Mouse (Mus musculus) liver, embryonic 16.5 days (tissue): ENCODE measurements around the gene Trdmt1. TPM values are rescaled to one million over a fixed set of nuclear protein-coding genes. Genes with fewer than 3 reads are reported as not detected.

Experiments used
- ATAC-seq: fragments of 200-750 bp; cut with Nextera tagmentation; 2 replicates; pipeline ENCODE4 v1.8.0; 2017; ENCODE audit warnings: low read depth, mild to moderate bottlenecking, moderate number of reproducible peaks, moderate library complexity
- H3K27ac ChIP-seq: fragments of 300-500 bp; sonication (generic); 2 replicates; pipeline ENCODE4 v1.5.1; 2014; ENCODE audit warnings: mild to moderate bottlenecking, low read length
- H3K27me3 ChIP-seq: fragments of 300-500 bp; sonication (generic); 2 replicates; pipeline ENCODE4 v1.6.1; 2014; ENCODE audit warnings: low read depth, low read length, mixed read lengths; ENCODE audit not compliant: control insufficient read depth, insufficient read depth
- H3K36me3 ChIP-seq: fragments of 300-500 bp; sonication (generic); 2 replicates; pipeline ENCODE4 v1.6.1; 2014; ENCODE audit warnings: mild to moderate bottlenecking; ENCODE audit not compliant: control insufficient read depth, insufficient read depth
- H3K4me1 ChIP-seq: fragments of 300-500 bp; sonication (generic); 2 replicates; pipeline ENCODE4 v1.6.1; 2014; ENCODE audit warnings: low read depth, low read length, mixed read lengths; ENCODE audit not compliant: control insufficient read depth
- H3K4me2 ChIP-seq: fragments of 300-500 bp; sonication (generic); 2 replicates; pipeline ENCODE4 v1.6.1; 2014; ENCODE audit warnings: low read depth, low read length, mixed read lengths
- H3K4me3 ChIP-seq: fragments of 300-500 bp; sonication (generic); 2 replicates; pipeline ENCODE4 v1.5.1; 2014; ENCODE audit warnings: low read depth, mild to moderate bottlenecking, low read length
- H3K9ac ChIP-seq: fragments of 300-500 bp; sonication (generic); 2 replicates; pipeline ENCODE4 v1.6.1; 2014; ENCODE audit warnings: low read depth, low read length
- H3K9me3 ChIP-seq: fragments of 300-500 bp; sonication (generic); replicated peaks from 2 replicates; pipeline ENCODE4 v1.6.1; 2016; ENCODE audit warnings: low read length; ENCODE audit not compliant: control insufficient read depth
- WGBS: fragments of 180-500 bp; shearing (Covaris S2); extraction: QIAGEN DNeasy Blood & Tissue Kit; methylation state at CpG from one replicate; pipeline ENCODE4 v1.1.7; 2014; ENCODE audit not compliant: insufficient replicate concordance; 5-methylcytosine and 5-hydroxymethylcytosine counted together
- polyA plus RNA-seq: library from polyadenylated mRNA; unstranded; fragments of >200 nt; fragmentation: Nextera tagmentation; extraction: Ambion mirVana; gene quantifications from 2 replicates; pipeline ENCODE4 v1.2.1, GENCODE M21; 2015

Gene Trdmt1
- polyA plus RNA-seq, 1 experiment from 2014 or later = 3.6 TPM

DNA sequence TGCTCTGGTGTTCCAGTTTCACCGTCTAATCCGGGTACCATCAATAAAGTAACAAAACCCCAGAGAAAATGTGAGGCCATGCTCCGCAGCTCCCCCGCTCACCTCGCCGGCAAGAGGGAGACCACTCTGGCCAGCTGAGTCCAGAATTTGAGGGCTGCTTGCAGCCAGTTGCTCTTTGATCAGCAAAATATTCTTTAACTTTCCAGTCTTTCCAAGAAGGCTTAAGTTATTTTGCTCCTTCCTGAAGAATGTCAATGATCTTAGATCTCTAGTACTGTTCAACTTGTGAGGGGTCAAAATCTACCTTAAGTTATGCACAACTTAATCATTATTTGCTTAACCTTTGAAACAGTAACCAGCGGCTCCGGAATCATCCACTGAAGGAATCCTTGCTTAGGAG, 52.7 kb downstream of the Trdmt1 start, which contains the start of gene Cubn:
Gene Cubn, minus strand, starts transcription at position 80 of the 400 bp plus-strand sequence.
- no peak within 1 kb of the TSS for H3K4me2 ChIP-seq

DNA sequence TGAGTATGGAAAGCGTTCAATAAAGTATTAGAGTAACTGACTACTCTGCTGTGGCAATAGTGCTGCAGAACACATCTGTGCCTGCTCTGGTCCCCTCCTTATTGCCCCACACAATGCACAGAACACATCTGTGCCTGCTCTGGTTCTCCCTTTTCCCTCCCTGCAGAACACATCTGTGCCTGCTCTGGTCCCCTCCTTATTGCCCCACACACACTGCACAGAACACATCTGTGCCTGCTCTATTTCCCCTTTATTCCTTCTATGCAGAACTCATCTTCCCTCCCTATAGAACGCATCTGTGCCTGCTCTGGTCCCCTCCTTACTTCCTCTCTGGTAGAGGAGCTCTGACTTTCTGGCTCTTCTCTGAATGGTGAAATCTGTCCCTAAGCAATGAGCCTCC, 54.0 kb downstream of the Trdmt1 start:
- H3K4me2 ChIP-seq = no peak overlapping the region
- no peak overlapping the region for H3K4me3 ChIP-seq
- no peaks in the 10 kb centered on the region for H3K9me3 ChIP-seq
- no peaks in the 10 kb centered on the region; the same call in 1 of the 2 replicates for H3K4me1 ChIP-seq
- no peak overlapping the region for H3K9ac ChIP-seq
- H3K27ac ChIP-seq = no peak overlapping the region
- WGBS = 53% methylated on average over 2 of the region's 2 CpGs
- no peaks in the 10 kb centered on the region for H3K27me3 ChIP-seq
- H3K36me3 ChIP-seq = no peaks in the 10 kb centered on the region
- no peak for ATAC-seq

More for the DNA sequence above, 52.7 kb downstream of the Trdmt1 start, which contains the start of gene Cubn:
- H3K36me3 ChIP-seq = no peaks in the 10 kb centered on the region
- H3K4me1 ChIP-seq = no peaks in the 10 kb centered on the region; the same call in 1 of the 2 replicates
- no peak within 1 kb of the TSS for H3K9ac ChIP-seq
- H3K9me3 ChIP-seq = no peaks in the 10 kb centered on the region
- no peak within 1 kb of the TSS for H3K4me3 ChIP-seq
- H3K27ac ChIP-seq = no peak within 1 kb of the TSS
- no peak for ATAC-seq
- no peaks in the 10 kb centered on the region for H3K27me3 ChIP-seq
- 68% methylated on average over 8 of the region's 8 CpGs for WGBS

DNA sequence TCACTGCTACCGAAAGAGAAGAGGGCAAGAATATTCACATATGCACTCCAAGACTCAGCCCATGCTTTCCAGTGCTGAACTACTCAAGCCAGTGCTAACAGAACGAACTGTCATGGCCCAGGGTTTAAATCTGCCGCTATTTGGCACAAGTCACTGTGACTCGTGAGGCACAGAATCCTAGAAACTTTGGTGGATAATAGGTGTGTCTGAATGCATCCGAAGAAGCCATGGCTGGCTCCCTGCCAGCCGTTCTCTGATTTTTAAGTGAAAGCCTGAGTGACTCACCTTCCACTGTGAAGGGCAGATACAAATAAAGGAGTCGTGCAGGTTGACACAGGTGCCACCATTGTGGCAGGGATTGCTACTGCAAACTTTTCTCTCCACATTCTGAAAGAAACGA, 58.0 kb downstream of the Trdmt1 start:
- Histone ChIP-seq H3K9me3 (no peaks in the 10 kb centered on the region), H3K36me3 (no peaks in the 10 kb centered on the region), H3K27ac (no peak overlapping the region), H3K9ac (no peak overlapping the region), H3K4me1 (no peaks in the 10 kb centered on the region; the same call in 1 of the 2 replicates), H3K4me3 (no peak overlapping the region), H3K27me3 (no peaks in the 10 kb centered on the region), H3K4me2 (no peak overlapping the region)
- no peak for ATAC-seq
- 63% methylated on average over 8 of the region's 8 CpGs for WGBS

- no peaks in the 10 kb centered on the region for H3K27me3 ChIP-seq
- H3K4me2 ChIP-seq = no peak overlapping the region
- no peaks in the 10 kb centered on the region for H3K36me3 ChIP-seq
- H3K4me3 ChIP-seq = no peak overlapping the region
- no peak for ATAC-seq
- no peaks in the 10 kb centered on the region; the same call in 1 of the 2 replicates for H3K4me1 ChIP-seq
- no peak overlapping the region for H3K9ac ChIP-seq
- H3K27ac ChIP-seq = no peak overlapping the region
- 62% methylated on average over 3 of the region's 3 CpGs for WGBS
- H3K9me3 ChIP-seq = no peaks in the 10 kb centered on the region
Observed at GRCm38 (mm10) chr2:13484566-13484965, 59.9 kb downstream of the Trdmt1 start.

- no peaks in the 10 kb centered on the region for H3K9me3 ChIP-seq
- H3K36me3 ChIP-seq = no peaks in the 10 kb centered on the region
- no peak overlapping the region for H3K4me3 ChIP-seq
- 56% methylated on average over 2 of the region's 2 CpGs for WGBS
- H3K27ac ChIP-seq = no peak overlapping the region
- no peak overlapping the region for H3K4me2 ChIP-seq
- H3K9ac ChIP-seq = no peak overlapping the region
- H3K4me1 ChIP-seq = no peaks in the 10 kb centered on the region
- no peaks in the 10 kb centered on the region for H3K27me3 ChIP-seq
- ATAC-seq = no peak
Observed at GRCm38 (mm10) chr2:13480744-13481143, 63.7 kb downstream of the Trdmt1 start.

GRCm38 (mm10) chr2:13479165-13479564, 65.3 kb downstream of the Trdmt1 start:
- Histone ChIP-seq H3K27me3 (no peaks in the 10 kb centered on the region), H3K9me3 (no peaks in the 10 kb centered on the region), H3K9ac (no peak overlapping the region), H3K4me1 (no peaks in the 10 kb centered on the region), H3K4me3 (no peak overlapping the region), H3K4me2 (no peak overlapping the region), H3K36me3 (no peaks in the 10 kb centered on the region), H3K27ac (no peak overlapping the region)
- no peak for ATAC-seq
- 71% methylated on average over 7 of the region's 7 CpGs for WGBS

GRCm38 (mm10) chr2:13470108-13470507, 74.4 kb downstream of the Trdmt1 start:
- Histone ChIP-seq H3K27me3 (no peaks in the 10 kb centered on the region), H3K27ac (no peak overlapping the region), H3K9me3 (no peaks in the 10 kb centered on the region), H3K36me3 (no peaks in the 10 kb centered on the region), H3K4me2 (no peak overlapping the region), H3K9ac (no peak overlapping the region), H3K4me3 (no peak overlapping the region), H3K4me1 (no peaks in the 10 kb centered on the region)
- 62% methylated on average over 3 of the region's 3 CpGs for WGBS
- ATAC-seq = no peak

- Histone ChIP-seq H3K4me1 (no peaks in the 10 kb centered on the region), H3K27ac (no peak overlapping the region), H3K4me3 (no peak overlapping the region), H3K27me3 (no peaks in the 10 kb centered on the region), H3K9me3 (no peaks in the 10 kb centered on the region), H3K9ac (no peak overlapping the region), H3K4me2 (no peak overlapping the region), H3K36me3 (no peaks in the 10 kb centered on the region)
- ATAC-seq = no peak
- WGBS = 68% methylated on average over 4 of the region's 4 CpGs
Observed at GRCm38 (mm10) chr2:13469641-13470040, 74.8 kb downstream of the Trdmt1 start.

DNA sequence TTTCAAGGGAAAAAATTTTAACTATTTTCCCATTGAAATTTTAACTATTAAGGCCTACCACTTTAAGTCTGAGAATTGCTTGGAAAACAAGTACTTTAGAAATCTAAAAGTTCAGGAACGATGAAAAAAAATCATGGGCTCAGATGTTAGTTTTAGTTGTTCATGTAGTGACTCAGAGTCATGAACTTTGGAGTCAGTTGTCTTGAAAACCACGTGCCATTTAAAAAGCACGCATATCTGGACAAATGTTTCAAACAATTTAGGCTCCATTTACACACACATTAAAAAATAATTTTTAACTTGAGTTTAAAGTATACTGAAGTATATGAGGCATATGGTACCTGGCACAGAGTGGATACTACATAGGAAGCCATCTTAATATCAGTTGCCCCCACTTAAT, 77.8 kb downstream of the Trdmt1 start:
- WGBS = 70% methylated on average over 3 of the region's 3 CpGs
- Histone ChIP-seq H3K4me3 (no peak overlapping the region), H3K4me1 (no peaks in the 10 kb centered on the region), H3K9ac (no peak overlapping the region), H3K9me3 (no peaks in the 10 kb centered on the region), H3K36me3 (no peaks in the 10 kb centered on the region), H3K27ac (no peak overlapping the region), H3K27me3 (no peaks in the 10 kb centered on the region), H3K4me2 (no peak overlapping the region)
- ATAC-seq = no peak
